Mouse (Mus musculus) embryo, embryonic 10 days (tissue): ENCODE results near the gene Peli2.
"Not testable (repeated sequence)": the region's sequence is repeated elsewhere in the genome, so short reads cannot be mapped to it uniquely, and the experiment has no call there.

ENCODE experiments used
- DNase-seq: peaks from one replicate; pipeline ENCODE4 v3.0.0-alpha.2; 2015; ENCODE audit warnings: low spot score

Peli2 gene

GRCm38 (mm10) chr14:48120752-48121528 lies at the start of gene Peli2:
Gene Peli2 (plus strand): TSS chr14:48120823.
- peak; percentile 79 for DNase-seq

DNA sequence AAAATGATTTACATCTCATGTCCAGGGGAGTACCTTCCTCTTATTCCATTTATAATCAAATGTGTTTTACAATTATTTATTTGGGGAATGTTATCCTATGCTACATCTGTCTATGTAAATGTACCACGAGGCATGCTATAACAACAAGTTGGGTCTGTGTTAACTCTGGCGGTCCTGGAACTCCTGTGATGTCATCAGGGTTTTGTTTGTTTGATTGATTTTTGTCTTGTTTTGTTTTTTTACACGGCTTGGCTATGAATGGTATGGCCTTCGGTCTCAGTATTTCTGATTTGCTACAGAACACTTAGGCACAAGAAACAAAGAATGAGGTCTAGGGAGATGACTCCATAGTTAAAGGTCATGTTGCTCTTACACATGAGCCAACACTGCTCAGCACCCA lies 48.5 kb upstream of the Peli2 start:
- DNase-seq: no peak

GRCm38 (mm10) chr14:48073247-48074161 lies 47.1 kb upstream of the Peli2 start:
- DNase-seq: peak; percentile 93

GRCm38 (mm10) chr14:48079574-48079973 lies 41.0 kb upstream of the Peli2 start:
- DNase-seq: not testable (repeated sequence)

- no peak for DNase-seq
These were observed 36.5 kb upstream of the Peli2 start for GRCm38 (mm10) chr14:48083836-48084812.

GRCm38 (mm10) chr14:48086682-48087297 lies 33.8 kb upstream of the Peli2 start:
- DNase-seq: peak; percentile 16

DNA sequence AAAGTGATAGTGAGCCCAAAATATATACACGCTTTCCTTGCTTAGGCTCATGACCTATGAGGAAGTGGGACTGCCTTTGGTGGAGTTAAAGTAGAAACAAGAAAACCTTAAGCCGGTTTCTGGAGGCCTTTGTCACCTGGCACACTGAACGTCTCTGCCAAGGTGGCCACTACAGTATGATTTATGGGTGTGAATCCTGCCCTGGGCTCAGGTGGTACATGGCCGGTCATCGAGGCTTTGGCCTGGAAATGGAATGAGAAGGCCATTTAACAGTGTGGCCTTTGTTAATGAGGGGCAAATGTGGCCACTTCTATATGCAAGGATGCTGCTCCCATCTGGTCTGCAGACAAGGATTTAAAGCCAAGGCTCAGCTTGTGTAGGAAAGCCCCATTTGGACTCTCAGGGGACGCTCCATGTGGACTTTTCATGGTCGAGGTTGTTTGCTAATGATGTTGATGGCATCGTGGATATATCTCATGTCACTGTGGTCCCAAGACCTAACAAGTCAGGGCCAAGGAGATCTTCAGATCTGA lies 33.3 kb upstream of the Peli2 start:
- DNase-seq: peak; percentile 36

GRCm38 (mm10) chr14:48090465-48090864 lies 30.2 kb upstream of the Peli2 start:
- no peak for DNase-seq

DNA sequence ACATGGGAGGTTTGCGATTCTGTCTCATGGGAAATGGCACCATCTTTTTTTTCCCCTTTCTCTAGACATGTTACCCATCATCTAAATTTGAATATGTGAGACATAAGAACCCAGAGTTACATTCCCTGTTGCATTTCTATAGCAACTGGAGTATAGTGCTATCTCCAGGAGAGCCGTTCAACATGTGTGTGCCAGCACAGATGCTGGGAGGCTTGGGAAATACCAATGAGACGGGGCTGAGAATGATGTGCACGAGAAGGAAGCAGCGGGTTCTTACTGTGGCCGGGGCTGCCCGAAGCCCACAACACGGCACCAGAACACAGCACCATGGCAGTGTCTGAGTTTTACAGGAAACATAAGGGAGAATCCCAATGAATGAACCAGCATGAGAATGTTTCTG lies 29.5 kb upstream of the Peli2 start:
- DNase-seq: no peak

DNA sequence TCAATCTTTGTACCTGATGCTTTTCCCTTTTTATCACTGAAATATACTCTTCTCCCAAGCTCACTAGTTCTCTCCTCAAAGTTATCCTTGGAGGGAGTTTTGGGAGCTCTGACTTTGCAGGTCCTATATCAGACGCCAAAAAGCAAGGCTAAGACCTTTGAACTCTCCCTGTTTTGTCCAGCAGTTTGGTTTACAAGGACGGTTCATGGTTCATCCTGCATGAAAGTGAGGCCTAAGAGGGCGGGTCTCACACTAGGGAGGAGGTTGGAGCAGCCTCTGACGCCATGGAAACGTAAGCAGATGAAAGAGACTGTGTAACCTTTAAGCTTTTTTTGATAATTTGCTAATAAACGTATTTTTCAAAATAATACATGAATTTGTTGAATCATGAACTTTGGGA lies 22.4 kb upstream of the Peli2 start:
- no peak for DNase-seq

DNA sequence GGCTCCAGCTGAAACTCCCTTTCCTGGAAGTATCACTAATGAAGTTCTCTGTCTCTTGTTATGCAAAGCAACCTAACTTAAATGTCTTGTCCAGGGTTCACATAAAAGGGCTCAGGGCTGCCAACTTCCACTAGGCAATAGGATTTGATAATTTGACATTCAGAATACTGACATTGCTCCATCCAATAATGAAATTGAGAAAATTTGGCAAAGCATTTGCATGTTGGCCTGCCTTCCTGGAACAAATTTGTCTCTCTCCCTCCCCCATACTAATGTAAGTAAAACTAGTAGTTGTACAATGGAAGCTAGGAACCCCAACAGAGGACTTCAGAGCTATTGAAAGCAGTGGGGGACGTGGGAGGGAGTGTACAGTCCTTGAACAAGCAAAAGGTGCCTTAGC lies 21.3 kb upstream of the Peli2 start:
- no peak for DNase-seq

DNA sequence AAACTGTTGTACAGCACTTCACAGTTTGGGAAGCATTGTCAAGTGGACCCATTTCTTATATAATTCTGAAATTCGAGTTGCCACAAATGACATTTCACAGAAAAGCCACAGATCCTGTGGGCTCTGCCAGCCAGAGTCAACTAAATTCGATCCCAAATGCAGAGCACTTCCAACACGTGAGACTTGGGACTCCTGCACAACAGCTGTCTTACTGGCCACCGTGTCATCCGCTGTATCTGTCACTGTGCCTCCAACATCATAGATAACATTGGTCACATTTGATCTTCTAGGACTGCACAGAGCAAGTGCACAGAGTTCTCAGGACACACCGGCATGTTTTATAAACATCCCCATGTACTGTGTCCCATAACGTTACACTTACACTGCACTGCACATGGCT lies 14.2 kb upstream of the Peli2 start:
- DNase-seq: no peak

DNA sequence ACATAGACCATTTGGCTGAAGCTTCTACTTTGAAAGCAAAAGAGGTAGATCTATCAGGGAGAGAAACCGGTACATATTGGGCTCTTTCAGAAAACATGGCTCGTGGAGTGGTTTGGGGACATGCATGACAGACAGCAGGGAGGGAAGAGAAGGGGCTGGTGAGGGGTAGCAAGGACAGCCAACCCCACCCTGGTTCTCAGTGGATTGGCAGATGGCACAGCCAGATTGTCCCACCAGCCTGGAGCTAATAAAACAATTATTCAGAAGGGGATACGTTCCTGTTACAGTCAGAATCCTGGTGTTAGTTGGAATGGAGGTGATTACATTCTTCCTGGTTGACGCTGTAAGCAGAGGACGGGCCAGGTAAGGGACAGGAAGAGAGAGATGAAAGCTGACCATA lies 2.6 kb upstream of the Peli2 start:
- DNase-seq: no peak

- no peak for DNase-seq
These were observed 1.5 kb upstream of the Peli2 start for GRCm38 (mm10) chr14:48119012-48119647.

- no peak for DNase-seq
These were observed 864 bp upstream of the Peli2 start for GRCm38 (mm10) chr14:48119648-48120270.

DNA sequence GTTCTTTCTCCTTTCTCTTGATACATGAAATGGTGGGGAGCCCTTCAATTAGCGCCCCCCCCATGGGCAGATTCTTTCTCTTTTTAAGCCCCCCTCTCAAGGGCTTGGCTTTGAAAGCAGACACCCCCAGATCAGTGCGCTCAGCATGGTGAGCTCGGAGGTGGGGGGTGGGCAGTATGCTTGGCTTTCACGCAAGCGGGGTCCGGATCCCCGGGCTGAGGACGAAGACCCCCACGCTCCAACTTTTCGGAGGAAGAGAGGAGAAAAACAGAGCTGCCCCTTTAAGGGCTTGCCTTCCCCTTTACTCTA lies 226 bp upstream of the Peli2 start:
- no peak for DNase-seq

GRCm38 (mm10) chr14:48121529-48122517 lies 1.2 kb downstream of the Peli2 start:
- peak; percentile 61 for DNase-seq

- no peak for DNase-seq
These were observed 3.4 kb downstream of the Peli2 start for GRCm38 (mm10) chr14:48124011-48124410.

GRCm38 (mm10) chr14:48124816-48125215 lies 4.2 kb downstream of the Peli2 start:
- DNase-seq: no peak
